Mouse (Mus musculus) liver (tissue): Measurements from ENCODE around the gene Csrnp3.

Experiments
- DNase-seq: peaks from one replicate; pipeline ENCODE4 v3.0.0-alpha.2; 2020; ENCODE audit warnings: mixed read lengths

Csrnp3 gene

DNA sequence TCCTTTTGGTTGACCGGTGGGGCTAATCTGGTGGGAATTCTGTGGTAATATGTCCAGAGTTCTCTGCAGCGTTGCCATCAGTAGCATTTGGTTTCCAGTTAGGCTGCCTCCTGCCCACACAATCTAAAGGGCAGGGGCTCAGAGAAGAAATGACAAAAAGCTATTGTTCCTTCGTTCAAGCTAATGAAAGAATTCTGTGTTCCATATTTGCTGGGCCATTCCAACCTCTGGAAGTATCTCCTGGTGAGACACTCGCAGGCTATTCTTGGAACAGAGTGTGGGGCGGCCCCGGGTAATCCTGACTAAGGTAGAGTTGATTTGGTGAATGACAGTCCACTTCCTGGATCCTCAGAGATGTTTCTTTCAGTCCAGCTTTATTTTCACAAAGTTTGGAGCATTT, 179.3 kb downstream of the Csrnp3 start:
- DNase-seq: no peak

DNA sequence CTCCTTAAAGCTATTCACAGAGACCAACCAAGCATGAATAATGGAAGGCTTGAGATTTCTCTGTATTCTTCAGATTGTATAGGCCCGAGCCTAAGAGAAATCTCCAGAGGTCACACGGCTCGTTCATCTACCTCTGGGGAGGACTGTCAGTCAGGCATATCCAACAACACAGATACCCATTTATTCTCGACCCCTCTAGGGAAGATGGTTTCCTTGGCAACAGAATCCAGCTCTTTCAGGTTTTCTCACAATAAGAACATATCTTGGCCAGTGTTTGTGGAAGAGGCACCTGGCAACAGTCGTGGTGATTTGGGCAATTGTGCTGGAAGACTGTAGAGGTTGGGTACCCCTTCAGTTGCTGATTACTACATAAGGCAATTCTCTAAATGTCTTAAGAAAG, 183.2 kb downstream of the Csrnp3 start:
- no peak for DNase-seq

- no peak for DNase-seq
Measured at GRCm38 (mm10) chr2:66034907-66035679, 189.5 kb downstream of the Csrnp3 start.

- DNase-seq: no peak
Measured at GRCm38 (mm10) chr2:66040611-66041010, 195.0 kb downstream of the Csrnp3 start.

- DNase-seq: no peak
Measured at GRCm38 (mm10) chr2:66041203-66041916, 195.8 kb downstream of the Csrnp3 start.

- no peak for DNase-seq
Measured at GRCm38 (mm10) chr2:66041917-66042419, 196.4 kb downstream of the Csrnp3 start.

GRCm38 (mm10) chr2:66043441-66044404, 198.2 kb downstream of the Csrnp3 start:
- no peak for DNase-seq

DNA sequence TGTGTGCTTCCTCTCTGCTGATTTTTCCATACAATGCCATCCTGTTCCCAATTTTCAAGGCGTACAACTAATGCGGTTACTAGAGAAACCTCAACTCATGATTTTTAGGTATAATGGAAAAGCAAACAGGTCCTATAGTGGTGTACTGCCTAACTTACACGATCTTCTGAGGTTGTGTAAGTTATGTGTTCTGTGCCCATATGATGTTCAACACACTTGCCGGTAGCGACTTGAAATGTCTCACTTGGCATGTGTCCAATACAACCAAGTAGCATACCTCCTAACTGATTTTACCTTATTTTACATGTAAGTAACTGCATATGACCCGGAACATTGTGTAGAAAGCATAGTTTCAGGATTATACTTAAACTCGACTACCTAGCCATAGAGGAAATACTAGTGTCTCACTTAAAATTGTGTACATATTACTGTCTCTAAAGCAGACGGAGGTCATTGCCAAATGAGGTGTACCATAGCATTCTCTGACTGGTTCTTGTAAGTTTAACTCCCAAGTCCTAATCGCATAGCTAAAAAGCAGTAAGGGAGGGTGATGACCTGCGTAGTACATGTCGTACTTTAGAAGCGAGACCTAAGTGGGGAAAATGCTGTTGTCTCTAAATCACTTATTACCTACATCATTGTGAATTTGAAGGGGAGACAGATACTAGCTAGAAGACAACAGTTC, 199.0 kb downstream of the Csrnp3 start:
- DNase-seq: no peak

DNA sequence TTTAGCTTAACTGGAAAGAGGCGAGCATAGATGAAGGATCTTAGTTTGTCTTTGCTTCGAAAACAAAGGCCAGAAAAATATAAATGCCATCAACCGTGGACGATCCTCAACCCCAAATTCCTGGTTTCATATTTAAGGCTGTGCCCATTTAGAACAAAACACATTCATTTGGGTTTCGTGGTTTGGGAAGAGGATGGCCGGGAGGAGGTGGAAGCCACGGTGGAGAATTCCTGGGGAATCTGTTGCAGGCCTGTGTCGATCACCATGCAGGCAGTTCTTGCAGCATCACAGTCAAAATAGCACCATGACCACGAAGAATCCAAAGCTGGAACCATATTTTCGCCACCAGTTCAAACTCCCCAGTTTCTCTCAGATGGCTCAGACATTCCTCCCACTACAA, 217.7 kb downstream of the Csrnp3 start:
- no peak for DNase-seq

DNA sequence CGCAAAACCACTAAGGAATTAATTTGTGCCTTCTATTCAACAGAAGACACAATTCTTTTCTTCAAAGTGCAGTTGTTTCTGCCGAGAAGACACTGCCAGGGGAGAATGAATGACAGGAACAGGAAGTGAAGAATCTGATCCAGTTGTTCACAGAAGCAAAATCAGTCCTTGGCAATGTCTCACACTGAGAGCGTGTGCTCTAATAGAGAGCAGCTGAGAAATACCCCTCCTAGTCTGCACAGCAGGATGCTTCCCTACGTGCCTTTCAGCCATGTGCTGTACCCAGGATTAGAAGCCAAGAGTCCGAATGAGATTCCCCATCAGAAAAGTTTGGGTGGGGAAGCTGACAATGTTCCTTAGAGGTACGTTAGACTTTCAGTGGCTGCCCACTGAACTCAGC, 223.9 kb downstream of the Csrnp3 start:
- DNase-seq: no peak

DNA sequence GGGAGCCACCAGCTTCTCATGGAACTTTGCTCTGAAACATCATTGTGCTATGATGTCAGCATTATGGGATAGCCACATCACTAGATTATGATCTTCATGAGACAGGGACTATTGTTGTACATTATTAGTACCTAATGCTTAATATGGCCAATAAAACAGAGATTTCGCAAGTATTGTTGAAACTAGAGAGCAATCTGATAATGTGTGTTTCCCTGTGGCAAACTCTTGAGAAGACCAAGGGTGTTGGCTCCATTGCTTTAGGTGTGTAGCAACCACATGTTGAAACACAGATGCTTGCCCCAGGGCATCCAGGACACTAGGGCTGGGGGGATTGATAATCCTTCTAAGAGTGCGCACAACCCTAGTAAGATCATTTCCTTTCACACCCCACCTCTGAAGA, 235.2 kb downstream of the Csrnp3 start:
- no peak for DNase-seq
